Mouse (Mus musculus): ENCODE results near the gene Gm10322.

- TF ChIP-seq POLR2A (IDR thresholded peaks at IDR 0.05; ENCODE audit: insufficient read depth, low read depth, low read length) (no peak), CTCF (IDR thresholded peaks at IDR 0.05) (no peak), EP300 (IDR thresholded peaks at IDR 0.05; ENCODE audit: insufficient read depth, low read depth, low read length) (no peak)
These were observed 28.8 kb downstream of the Gm10322 start for GRCm38 (mm10) chr10:59644710-59645109.
